Mouse (Mus musculus): ENCODE data around the gene Pced1b. TPM values are rescaled to one million over a fixed set of nuclear protein-coding genes. Genes with fewer than 3 reads are reported as not detected.

Pced1b gene
- polyA plus RNA-seq, 1 experiment from 2014 or later, result 3.6 TPM

DNA sequence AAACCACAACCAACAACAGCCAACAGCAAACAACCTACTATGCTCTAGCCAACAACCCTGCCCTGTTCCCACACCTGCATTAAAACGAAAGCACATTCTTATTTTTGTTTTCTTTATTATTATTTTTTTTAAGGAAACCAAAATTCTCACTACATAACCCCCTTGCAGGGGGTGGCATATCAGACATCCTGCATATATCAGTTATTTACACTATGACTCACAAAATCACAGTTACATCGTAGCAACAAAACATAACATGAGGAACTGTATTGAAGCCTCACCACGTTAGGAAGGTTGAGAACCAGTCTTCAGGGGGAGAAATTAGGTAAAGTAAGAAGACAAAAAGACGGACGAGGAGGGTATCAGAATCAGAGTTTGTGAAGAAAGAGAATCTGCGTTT lies 159.2 kb downstream of the Pced1b start:
- ATAC-seq (ENCODE audit: low read depth), result no peak

DNA sequence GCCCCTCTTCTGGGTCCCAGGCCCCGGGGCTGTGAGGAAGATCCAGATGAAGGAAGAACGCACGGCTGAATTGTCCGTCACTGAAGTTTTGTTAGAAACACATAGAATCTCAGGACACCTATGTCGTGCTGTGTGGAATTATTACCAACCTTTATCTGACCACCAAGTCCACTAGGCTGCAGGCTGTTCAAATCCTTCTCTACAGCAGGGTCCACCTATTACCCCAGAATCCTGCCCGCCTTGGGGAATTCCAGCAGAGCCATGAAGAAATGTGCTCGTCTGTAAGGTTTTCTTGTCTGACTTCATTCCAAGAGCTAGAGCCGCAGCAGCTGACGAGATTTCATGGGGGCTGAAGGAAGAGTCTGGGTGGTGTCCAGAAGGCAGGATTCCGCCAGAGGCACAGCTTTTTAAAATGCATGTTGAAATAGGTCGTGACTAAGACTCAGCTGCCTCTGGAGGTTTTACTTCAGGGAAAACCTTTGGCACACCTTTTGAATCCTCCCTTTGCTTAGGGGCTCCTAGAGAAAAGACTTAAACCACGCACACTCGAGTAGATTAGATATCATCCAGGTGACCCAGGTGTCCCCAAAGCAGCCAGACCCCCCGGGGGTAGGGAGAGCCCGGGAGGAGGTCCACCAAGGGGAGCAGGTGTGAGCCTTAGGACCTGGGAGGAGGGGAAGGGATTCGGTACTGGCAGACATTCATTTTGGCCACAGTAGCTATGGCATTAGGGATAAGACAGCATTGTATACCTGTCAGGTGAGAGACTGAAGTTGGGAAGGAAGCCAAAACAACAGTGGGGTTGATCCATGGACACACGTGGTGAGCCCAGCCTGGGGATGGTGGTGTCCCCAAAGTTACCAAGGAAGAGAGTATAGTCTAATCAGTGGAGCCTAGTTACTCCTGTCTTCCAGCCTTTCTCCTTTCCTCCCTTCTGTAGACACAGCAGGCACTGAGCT lies 160.9 kb downstream of the Pced1b start:
- 45% methylated on average over 17 of the region's 17 CpGs for WGBS
- Histone ChIP-seq H3K4me1 (ENCODE audit: control insufficient read depth, insufficient read depth, low read length) (0 out of 2 replicates have a peak, but pooled peaks cover 6% of the 10 kb centered on the region), H3K4me3 (ENCODE audit: low read depth, low read length) (no peak overlapping the region), H3K27ac (replicated peaks; ENCODE audit: low read depth, low read length) (peak overlapping the region; percentile 48; the same call in 1 of the 2 replicates), H3K4me2 (ENCODE audit: low read depth, low read length) (no peak overlapping the region), H3K9me3 (ENCODE audit: control insufficient read depth, low read length) (no peaks in the 10 kb centered on the region), H3K9ac (ENCODE audit: low read depth, low read length) (no peak overlapping the region), H3K36me3 (ENCODE audit: control insufficient read depth, insufficient read depth, low read length) (no peaks in the 10 kb centered on the region), H3K27me3 (replicated peaks; ENCODE audit: control insufficient read depth, insufficient read depth, low read length) (no peaks in the 10 kb centered on the region)
- DNase-seq (ENCODE audit: low spot score) (peak; percentile 80), ATAC-seq (ENCODE audit: low read depth) (peak; percentile 41)

More for the DNA sequence above, 159.2 kb downstream of the Pced1b start:
- Histone ChIP-seq H3K4me3 (ENCODE audit: low read depth, low read length) (no peak overlapping the region), H3K27me3 (replicated peaks; ENCODE audit: control insufficient read depth, insufficient read depth, low read length) (no peaks in the 10 kb centered on the region), H3K9me3 (ENCODE audit: control insufficient read depth, low read length) (no peaks in the 10 kb centered on the region), H3K9ac (ENCODE audit: low read depth, low read length) (no peak overlapping the region), H3K4me1 (ENCODE audit: control insufficient read depth, insufficient read depth, low read length) (0 out of 2 replicates have a peak, but pooled peaks cover 6% of the 10 kb centered on the region), H3K27ac (replicated peaks; ENCODE audit: low read depth, low read length) (no peak overlapping the region), H3K36me3 (ENCODE audit: control insufficient read depth, insufficient read depth, low read length) (no peaks in the 10 kb centered on the region), H3K4me2 (ENCODE audit: low read depth, low read length) (no peak overlapping the region)
- DNase-seq (ENCODE audit: low spot score), result no peak
- 83% methylated on average over 6 of the region's 6 CpGs for WGBS

GRCm38 (mm10) chr15:97411136-97411535 lies 164.2 kb downstream of the Pced1b start:
- no peak for ATAC-seq (ENCODE audit: low read depth)
- no peaks in the 10 kb centered on the region for H3K36me3 ChIP-seq (ENCODE audit: control insufficient read depth, insufficient read depth, low read length)
- no peaks in the 10 kb centered on the region for H3K9me3 ChIP-seq (ENCODE audit: control insufficient read depth, low read length)
- no peak overlapping the region for H3K9ac ChIP-seq (ENCODE audit: low read depth, low read length)
- H3K27me3 ChIP-seq (replicated peaks; ENCODE audit: control insufficient read depth, insufficient read depth, low read length), result no peaks in the 10 kb centered on the region
- no peak overlapping the region for H3K27ac ChIP-seq (replicated peaks; ENCODE audit: low read depth, low read length)
- no peak overlapping the region for H3K4me3 ChIP-seq (ENCODE audit: low read depth, low read length)
- no peak for DNase-seq (ENCODE audit: low spot score)
- no peak overlapping the region for H3K4me2 ChIP-seq (ENCODE audit: low read depth, low read length)
- 85% methylated on average over 2 of the region's 2 CpGs for WGBS
- 0 out of 2 replicates have a peak, but pooled peaks cover 6% of the 10 kb centered on the region for H3K4me1 ChIP-seq (ENCODE audit: control insufficient read depth, insufficient read depth, low read length)

- no peak overlapping the region for H3K4me2 ChIP-seq (ENCODE audit: low read depth, low read length)
- DNase-seq (ENCODE audit: low spot score), result no peak
These were observed 164.8 kb downstream of the Pced1b start for GRCm38 (mm10) chr15:97411671-97412070.

GRCm38 (mm10) chr15:97412308-97412707 lies 165.4 kb downstream of the Pced1b start:
- Histone ChIP-seq H3K27me3 (replicated peaks; ENCODE audit: control insufficient read depth, insufficient read depth, low read length) (no peaks in the 10 kb centered on the region), H3K27ac (replicated peaks; ENCODE audit: low read depth, low read length) (no peak overlapping the region), H3K4me3 (ENCODE audit: low read depth, low read length) (no peak overlapping the region), H3K9ac (ENCODE audit: low read depth, low read length) (no peak overlapping the region), H3K4me2 (ENCODE audit: low read depth, low read length) (no peak overlapping the region), H3K9me3 (ENCODE audit: control insufficient read depth, low read length) (no peaks in the 10 kb centered on the region), H3K4me1 (ENCODE audit: control insufficient read depth, insufficient read depth, low read length) (0 out of 2 replicates have a peak, but pooled peaks cover 6% of the 10 kb centered on the region), H3K36me3 (ENCODE audit: control insufficient read depth, insufficient read depth, low read length) (no peaks in the 10 kb centered on the region)
- WGBS, result 87% methylated on average over 8 of the region's 8 CpGs
- ATAC-seq (ENCODE audit: low read depth) (no peak), DNase-seq (ENCODE audit: low spot score) (no peak)

More at GRCm38 (mm10) chr15:97411671-97412070, 164.8 kb downstream of the Pced1b start:
- ATAC-seq (ENCODE audit: low read depth), result no peak
- Histone ChIP-seq H3K4me1 (ENCODE audit: control insufficient read depth, insufficient read depth, low read length) (0 out of 2 replicates have a peak, but pooled peaks cover 6% of the 10 kb centered on the region), H3K4me3 (ENCODE audit: low read depth, low read length) (no peak overlapping the region), H3K27ac (replicated peaks; ENCODE audit: low read depth, low read length) (no peak overlapping the region), H3K9me3 (ENCODE audit: control insufficient read depth, low read length) (no peaks in the 10 kb centered on the region), H3K36me3 (ENCODE audit: control insufficient read depth, insufficient read depth, low read length) (no peaks in the 10 kb centered on the region), H3K9ac (ENCODE audit: low read depth, low read length) (no peak overlapping the region), H3K27me3 (replicated peaks; ENCODE audit: control insufficient read depth, insufficient read depth, low read length) (no peaks in the 10 kb centered on the region)
- 89% methylated on average over 6 of the region's 6 CpGs for WGBS

DNA sequence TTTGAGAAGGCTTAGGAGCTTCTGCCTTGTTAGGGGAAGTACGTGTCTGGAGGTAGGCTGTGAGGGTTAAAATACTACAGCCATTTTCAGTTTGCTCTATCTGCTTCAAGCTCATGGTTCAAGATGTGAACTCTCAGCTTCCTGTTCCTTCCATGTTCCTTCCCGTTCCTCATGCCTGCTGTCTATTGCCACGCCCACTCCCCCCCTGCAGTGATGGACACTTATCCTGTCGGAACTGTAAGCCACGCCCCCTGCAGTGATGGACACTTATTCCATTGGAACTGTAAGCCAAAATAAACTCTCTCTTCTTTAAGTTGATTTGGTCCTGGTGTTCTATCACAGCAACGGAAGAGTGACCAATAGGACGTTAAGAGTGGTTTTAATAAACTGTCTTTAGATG lies 166.0 kb downstream of the Pced1b start:
- H3K36me3 ChIP-seq (ENCODE audit: control insufficient read depth, insufficient read depth, low read length), result no peaks in the 10 kb centered on the region
- H3K27ac ChIP-seq (replicated peaks; ENCODE audit: low read depth, low read length), result no peak overlapping the region
- DNase-seq (ENCODE audit: low spot score) (no peak), ATAC-seq (ENCODE audit: low read depth) (no peak)
- H3K4me1 ChIP-seq (ENCODE audit: control insufficient read depth, insufficient read depth, low read length), result 0 out of 2 replicates have a peak, but pooled peaks cover 6% of the 10 kb centered on the region
- 81% methylated on average over 7 of the region's 7 CpGs for WGBS
- H3K27me3 ChIP-seq (replicated peaks; ENCODE audit: control insufficient read depth, insufficient read depth, low read length), result no peaks in the 10 kb centered on the region
- H3K9me3 ChIP-seq (ENCODE audit: control insufficient read depth, low read length), result no peaks in the 10 kb centered on the region
- no peak overlapping the region for H3K4me2 ChIP-seq (ENCODE audit: low read depth, low read length)
- no peak overlapping the region for H3K4me3 ChIP-seq (ENCODE audit: low read depth, low read length)
- no peak overlapping the region for H3K9ac ChIP-seq (ENCODE audit: low read depth, low read length)

GRCm38 (mm10) chr15:97414718-97415413 lies 168.0 kb downstream of the Pced1b start:
- H3K27ac ChIP-seq (replicated peaks; ENCODE audit: low read depth, low read length), result no peak overlapping the region; the same call in 1 of the 2 replicates
- no peak overlapping the region for H3K4me2 ChIP-seq (ENCODE audit: low read depth, low read length)

GRCm38 (mm10) chr15:97415426-97415946 lies 168.6 kb downstream of the Pced1b start:
- Histone ChIP-seq H3K9me3 (ENCODE audit: control insufficient read depth, low read length) (no peaks in the 10 kb centered on the region), H3K27me3 (replicated peaks; ENCODE audit: control insufficient read depth, insufficient read depth, low read length) (no peaks in the 10 kb centered on the region), H3K4me3 (ENCODE audit: low read depth, low read length) (no peak overlapping the region), H3K27ac (replicated peaks; ENCODE audit: low read depth, low read length) (no peak overlapping the region; the same call in 1 of the 2 replicates), H3K4me1 (ENCODE audit: control insufficient read depth, insufficient read depth, low read length) (no peaks in the 10 kb centered on the region), H3K4me2 (ENCODE audit: low read depth, low read length) (no peak overlapping the region), H3K36me3 (ENCODE audit: control insufficient read depth, insufficient read depth, low read length) (no peaks in the 10 kb centered on the region), H3K9ac (ENCODE audit: low read depth, low read length) (no peak overlapping the region)
- DNase-seq (ENCODE audit: low spot score), result no peak
- WGBS, result 66% methylated on average over 2 of the region's 2 CpGs
- no peak for ATAC-seq (ENCODE audit: low read depth)

More at GRCm38 (mm10) chr15:97414718-97415413, 168.0 kb downstream of the Pced1b start:
- Histone ChIP-seq H3K36me3 (ENCODE audit: control insufficient read depth, insufficient read depth, low read length) (no peaks in the 10 kb centered on the region), H3K4me3 (ENCODE audit: low read depth, low read length) (no peak overlapping the region), H3K27me3 (replicated peaks; ENCODE audit: control insufficient read depth, insufficient read depth, low read length) (no peaks in the 10 kb centered on the region), H3K9ac (ENCODE audit: low read depth, low read length) (no peak overlapping the region), H3K4me1 (ENCODE audit: control insufficient read depth, insufficient read depth, low read length) (no peaks in the 10 kb centered on the region), H3K9me3 (ENCODE audit: control insufficient read depth, low read length) (no peaks in the 10 kb centered on the region)
- peak; percentile 13 for DNase-seq (ENCODE audit: low spot score)
- 71% methylated on average over 11 of the region's 12 CpGs for WGBS
- no peak for ATAC-seq (ENCODE audit: low read depth)

All from embryonic facial prominence, embryonic 14.5 days (tissue).